Mouse (Mus musculus): ENCODE data around the gene Tifab. TPM values are rescaled to one million over a fixed set of nuclear protein-coding genes. Genes with fewer than 3 reads are reported as not detected.

Tifab gene
- polyA plus RNA-seq, 1 experiment = not detected

DNA sequence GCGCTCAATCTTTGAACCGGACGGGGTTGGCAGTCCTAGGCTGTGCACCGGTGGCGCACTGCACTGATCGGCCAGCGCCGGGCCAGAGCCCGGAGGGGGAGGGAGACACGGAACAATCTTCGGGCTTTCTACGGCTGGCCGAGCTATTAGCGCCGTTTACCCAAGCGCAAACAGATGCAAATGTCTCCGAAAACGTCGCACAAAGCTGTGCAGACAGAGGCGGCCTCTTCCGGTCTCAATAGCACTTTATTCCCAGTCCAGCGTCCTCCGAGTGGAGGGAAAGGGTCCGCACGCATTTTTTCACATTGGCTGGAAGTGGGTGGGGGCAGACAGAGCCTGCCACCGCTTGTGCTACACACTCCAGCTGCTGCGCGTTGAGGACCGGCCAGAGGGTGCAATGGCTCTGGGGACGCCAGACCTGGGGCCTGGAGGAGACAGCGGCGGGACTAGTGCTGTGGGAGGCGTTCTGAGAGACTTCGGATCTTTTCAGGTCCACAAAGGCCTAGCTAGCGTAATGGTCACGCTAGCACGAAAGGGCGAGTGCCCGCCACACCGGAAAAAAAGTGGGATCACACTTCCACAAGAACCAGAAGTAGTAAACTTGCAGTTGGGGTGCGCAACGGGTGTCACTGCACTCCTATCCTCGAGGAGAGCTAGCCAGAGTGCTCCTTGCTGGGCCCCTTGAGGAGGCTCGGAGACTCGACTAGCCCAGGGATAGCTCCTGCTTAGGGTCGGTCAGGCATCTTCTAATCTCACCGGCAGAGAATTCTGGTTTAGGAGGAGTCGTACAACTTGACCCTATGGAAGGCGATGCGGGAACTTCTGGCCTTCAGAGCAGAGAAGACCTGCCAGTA is 43.5 kb upstream of the Tifab start:
- peaks cover 43% of the 10 kb centered on the region for H3K27me3 ChIP-seq (ENCODE audit: control insufficient read depth, insufficient read depth, insufficient read length)
- TF ChIP-seq USF1 (IDR thresholded peaks at IDR 0.05; ENCODE audit: low read depth) (no peak), MYOD1 (IDR thresholded peaks at IDR 0.05; ENCODE audit: control insufficient read depth in 1 of 3, insufficient read length in 2 of 3, low read depth in 2 of 3) (no peak), CEBPB (IDR thresholded peaks at IDR 0.05; ENCODE audit: insufficient read depth, poor library complexity, severe bottlenecking) (no peak), REST (IDR thresholded peaks at IDR 0.05; ENCODE audit: insufficient read depth, insufficient read length) (no peak), TCF12 (IDR thresholded peaks at IDR 0.05; ENCODE audit: insufficient read depth, poor library complexity, severe bottlenecking) (no peak), POLR2AphosphoS2 (IDR thresholded peaks at IDR 0.05; ENCODE audit: insufficient read length, low read depth) (no peak), SRF (IDR thresholded peaks at IDR 0.05; ENCODE audit: control insufficient read depth, insufficient read length, low read depth) (no peak), TCF3 (IDR thresholded peaks at IDR 0.05; ENCODE audit: insufficient read length, low read depth) (no peak), MYOG (IDR thresholded peaks at IDR 0.05; ENCODE audit: control insufficient read depth in 1 of 3, insufficient read depth in 1 of 3, insufficient read length in 2 of 3, low read depth in 2 of 3) (no peak), MAX (IDR thresholded peaks at IDR 0.05; ENCODE audit: low read depth) (no peak), E2F4 (IDR thresholded peaks at IDR 0.05; ENCODE audit: insufficient read depth) (no peak), POLR2A (IDR thresholded peaks at IDR 0.05; ENCODE audit: insufficient read length, low read depth) (no peak)
- H3K36me3 ChIP-seq (ENCODE audit: control insufficient read depth, insufficient read depth) = no peaks in the 10 kb centered on the region
- H3K4me2 ChIP-seq (ENCODE audit: low read depth) = no peak overlapping the region
- H3K79me2 ChIP-seq (ENCODE audit: control insufficient read depth, insufficient read depth) = no peaks in the 10 kb centered on the region
- H3K4me3 ChIP-seq = no peak overlapping the region
- no peak overlapping the region for H3ac ChIP-seq (ENCODE audit: control insufficient read depth, insufficient read length)

DNA sequence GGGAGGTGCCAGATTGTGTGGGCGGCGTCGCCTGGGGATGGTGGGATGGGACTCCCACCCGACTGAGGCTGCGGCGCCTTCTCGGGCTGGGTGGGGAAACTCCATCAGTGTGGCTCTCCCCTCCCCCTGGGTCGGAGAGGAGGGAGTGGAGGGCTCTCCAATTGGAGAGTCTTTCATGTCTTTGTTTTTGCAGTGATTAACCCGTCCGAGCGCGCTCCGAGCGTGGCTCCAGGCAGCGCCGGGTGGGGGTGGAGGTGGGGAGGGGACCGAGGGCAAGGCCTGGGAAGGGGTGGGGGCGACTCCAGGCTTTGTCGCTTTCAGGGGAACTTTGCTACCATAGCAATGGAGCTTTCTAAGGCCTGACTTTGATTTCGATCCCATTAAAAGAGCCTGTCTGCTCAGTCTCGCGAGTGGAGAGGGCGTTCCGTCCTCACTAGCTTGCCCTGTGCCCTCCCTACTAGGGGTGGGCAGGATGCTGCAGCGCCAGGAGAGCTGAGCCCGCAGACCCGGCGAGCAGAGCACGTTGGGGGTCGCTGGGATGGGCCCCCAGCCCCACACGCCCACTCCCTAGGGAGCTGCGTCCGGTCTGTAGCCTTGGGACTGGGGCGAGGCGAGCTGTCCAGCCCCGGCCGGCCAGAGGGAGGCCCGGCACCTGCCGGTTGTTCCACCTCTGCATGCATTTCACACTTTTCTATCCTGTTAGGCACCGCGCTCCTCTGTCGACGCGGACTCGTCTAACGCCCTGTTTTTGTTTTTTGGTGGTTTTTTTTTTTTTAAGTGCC is 42.6 kb upstream of the Tifab start:
- H3ac ChIP-seq (ENCODE audit: control insufficient read depth, insufficient read length) = no peak overlapping the region
- H3K4me2 ChIP-seq (ENCODE audit: low read depth) = no peak overlapping the region
- no peaks in the 10 kb centered on the region for H3K79me2 ChIP-seq (ENCODE audit: control insufficient read depth, insufficient read depth)
- H3K4me3 ChIP-seq = no peak overlapping the region
- no peaks in the 10 kb centered on the region for H3K36me3 ChIP-seq (ENCODE audit: control insufficient read depth, insufficient read depth)
- TF ChIP-seq MAX (IDR thresholded peaks at IDR 0.05; ENCODE audit: low read depth) = no peak
- TF ChIP-seq REST (IDR thresholded peaks at IDR 0.05; ENCODE audit: insufficient read depth, insufficient read length) = no peak
- no peak for TF ChIP-seq POLR2AphosphoS2 (IDR thresholded peaks at IDR 0.05; ENCODE audit: insufficient read length, low read depth)
- TF ChIP-seq USF1 (IDR thresholded peaks at IDR 0.05; ENCODE audit: low read depth) = no peak
- no peak for TF ChIP-seq MYOG (IDR thresholded peaks at IDR 0.05; ENCODE audit: control insufficient read depth in 1 of 3, insufficient read depth in 1 of 3, insufficient read length in 2 of 3, low read depth in 2 of 3)
- peaks cover 43% of the 10 kb centered on the region for H3K27me3 ChIP-seq (ENCODE audit: control insufficient read depth, insufficient read depth, insufficient read length)

DNA sequence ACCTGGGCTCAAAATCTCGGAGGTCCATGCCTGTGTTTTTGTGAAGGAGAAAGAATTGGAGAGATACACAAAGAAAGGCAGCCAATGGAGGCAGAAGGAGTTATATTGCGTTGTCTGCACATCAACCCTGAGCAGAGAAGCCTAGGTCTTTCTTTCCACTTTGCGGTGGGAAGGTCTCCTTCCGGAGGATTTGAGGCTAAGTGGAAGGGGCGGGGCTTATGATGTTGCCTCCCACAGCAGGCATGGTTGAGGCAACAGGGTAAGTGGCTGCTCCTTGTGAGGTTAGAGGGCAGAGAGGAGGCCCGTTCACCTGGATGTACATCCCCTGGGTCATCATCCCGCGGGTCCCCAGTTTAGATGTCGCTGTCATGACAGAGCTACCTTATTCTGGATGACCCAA is 40.6 kb upstream of the Tifab start:
- Histone ChIP-seq H3K4me2 (ENCODE audit: low read depth) (no peak overlapping the region), H3K27me3 (ENCODE audit: control insufficient read depth, insufficient read depth, insufficient read length) (peaks cover 34% of the 10 kb centered on the region), H3K79me2 (ENCODE audit: control insufficient read depth, insufficient read depth) (no peaks in the 10 kb centered on the region), H3ac (ENCODE audit: control insufficient read depth, insufficient read length) (no peak overlapping the region), H3K4me3 (no peak overlapping the region), H3K36me3 (ENCODE audit: control insufficient read depth, insufficient read depth) (no peaks in the 10 kb centered on the region)
- TF ChIP-seq TCF12 (IDR thresholded peaks at IDR 0.05; ENCODE audit: insufficient read depth, poor library complexity, severe bottlenecking) = no peak

DNA sequence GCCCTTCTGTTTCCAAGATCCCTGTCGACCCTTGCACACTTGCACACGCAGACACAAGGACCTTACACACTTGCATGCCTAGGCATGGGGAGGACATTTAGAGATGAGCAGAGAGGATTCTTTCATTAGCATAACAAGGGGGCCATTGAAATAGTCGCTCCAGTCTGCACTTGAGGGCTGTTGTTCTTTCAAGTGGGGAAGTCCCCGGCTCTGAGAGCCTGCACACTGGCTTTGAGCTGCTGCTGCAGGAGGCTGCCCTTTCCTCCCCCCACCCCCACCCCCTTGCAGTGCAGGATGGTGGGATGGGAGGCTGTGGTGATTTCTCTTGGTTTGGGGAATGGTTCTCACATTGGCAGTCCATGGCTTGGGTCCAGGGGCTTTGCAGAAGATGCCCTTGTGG is 37.4 kb upstream of the Tifab start:
- Histone ChIP-seq H3K4me2 (ENCODE audit: low read depth) (no peak overlapping the region), H3K36me3 (ENCODE audit: control insufficient read depth, insufficient read depth) (no peaks in the 10 kb centered on the region), H3K27me3 (ENCODE audit: control insufficient read depth, insufficient read depth, insufficient read length) (peaks cover 15% of the 10 kb centered on the region), H3K79me2 (ENCODE audit: control insufficient read depth, insufficient read depth) (no peaks in the 10 kb centered on the region), H3ac (ENCODE audit: control insufficient read depth, insufficient read length) (no peak overlapping the region), H3K4me3 (no peak overlapping the region)
- TF ChIP-seq TCF12 (IDR thresholded peaks at IDR 0.05; ENCODE audit: insufficient read depth, poor library complexity, severe bottlenecking) = no peak
- TF ChIP-seq MYOG (IDR thresholded peaks at IDR 0.05; ENCODE audit: control insufficient read depth in 1 of 3, insufficient read depth in 1 of 3, insufficient read length in 2 of 3, low read depth in 2 of 3) = no peak
- TF ChIP-seq POLR2A (IDR thresholded peaks at IDR 0.05; ENCODE audit: insufficient read length, low read depth) = no peak
- TF ChIP-seq POLR2AphosphoS2 (IDR thresholded peaks at IDR 0.05; ENCODE audit: insufficient read length, low read depth) = no peak
- no peak for TF ChIP-seq USF1 (IDR thresholded peaks at IDR 0.05; ENCODE audit: low read depth)
- no peak for TF ChIP-seq SRF (IDR thresholded peaks at IDR 0.05; ENCODE audit: control insufficient read depth, insufficient read length, low read depth)

DNA sequence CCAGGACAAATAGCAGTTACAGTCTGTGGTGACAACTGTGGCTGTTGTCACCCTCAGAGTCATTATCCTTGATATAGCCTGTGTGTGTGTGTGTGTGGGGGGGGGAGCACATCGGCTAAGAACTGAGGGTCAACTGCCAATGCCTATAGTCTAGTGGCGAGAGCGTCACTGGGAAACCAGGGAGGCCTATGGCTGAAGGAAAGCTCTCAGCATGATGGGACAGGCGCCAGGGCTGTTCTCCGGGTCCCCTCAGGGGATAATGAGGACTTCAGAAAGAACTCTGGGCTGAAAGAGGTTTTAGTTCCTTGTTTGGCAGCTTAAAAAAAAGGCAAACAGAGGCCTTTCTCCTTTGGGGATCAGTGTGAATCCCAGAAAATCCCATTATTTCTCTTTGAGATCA is 35.9 kb upstream of the Tifab start:
- Histone ChIP-seq H3K27me3 (ENCODE audit: control insufficient read depth, insufficient read depth, insufficient read length) (peaks cover 12% of the 10 kb centered on the region), H3ac (ENCODE audit: control insufficient read depth, insufficient read length) (no peak overlapping the region), H3K36me3 (ENCODE audit: control insufficient read depth, insufficient read depth) (no peaks in the 10 kb centered on the region), H3K4me3 (no peak overlapping the region), H3K4me2 (ENCODE audit: low read depth) (no peak overlapping the region), H3K79me2 (ENCODE audit: control insufficient read depth, insufficient read depth) (no peaks in the 10 kb centered on the region)
- TF ChIP-seq E2F4 (IDR thresholded peaks at IDR 0.05; ENCODE audit: insufficient read depth) (no peak), USF1 (IDR thresholded peaks at IDR 0.05; ENCODE audit: low read depth) (no peak), TCF3 (IDR thresholded peaks at IDR 0.05; ENCODE audit: insufficient read length, low read depth) (no peak), MAX (IDR thresholded peaks at IDR 0.05; ENCODE audit: low read depth) (no peak), MYOG (IDR thresholded peaks at IDR 0.05; ENCODE audit: control insufficient read depth in 1 of 3, insufficient read depth in 1 of 3, insufficient read length in 2 of 3, low read depth in 2 of 3) (no peak), SRF (IDR thresholded peaks at IDR 0.05; ENCODE audit: control insufficient read depth, insufficient read length, low read depth) (no peak), POLR2A (IDR thresholded peaks at IDR 0.05; ENCODE audit: insufficient read length, low read depth) (no peak)

Data from myocyte (in vitro differentiated cells).